Mouse (Mus musculus): ENCODE measurements around the gene Nr5a2.

GRCm38 (mm10) chr1:136883458-136884174 is 76.6 kb downstream of the Nr5a2 start:
- TF ChIP-seq CTCF (IDR thresholded peaks at IDR 0.05) (no peak), EP300 (IDR thresholded peaks at IDR 0.05; ENCODE audit: insufficient read depth, low read depth, low read length) (no peak), POLR2A (IDR thresholded peaks at IDR 0.05; ENCODE audit: insufficient read depth, low read depth, low read length) (no peak)
